17 mouse cellular contexts compared by ENCODE assay signal in genomic region chr2:71801691-71802090, GRCm38 (mm10). TPM values are rescaled to one million over a fixed set of nuclear protein-coding genes. Genes with fewer than 3 reads are reported as not detected.
DNase-seq lines count a peak whose midpoint lies in the region; ATAC-seq and TF ChIP-seq lines count a peak whose summit lies in the region.
"Had no signal": no experiment of that assay in that cellular context is flagged by ENCODE, and none has a peak within 500 bp of the region (broad histone marks: within the 10 kb centered on the region; RNA-seq: fewer than 3 reads in every experiment).

No protein-coding gene starts in this region.

- TF ChIP-seq CTCF in thymus, adult 2 months (IDR thresholded peaks at IDR 0.05; ENCODE audit: borderline replicate concordance, control insufficient read depth, extremely low read depth, insufficient read depth, low read length, poor library complexity) = no peak
- TF ChIP-seq CTCF in cerebellum, adult 2 months (IDR thresholded peaks at IDR 0.05; ENCODE audit: borderline replicate concordance, insufficient read depth, low read depth, low read length) = no peak

- peaks cover 67% of the 10 kb centered on the region for H3K4me1 ChIP-seq in heart, embryonic 13.5 days
- peaks cover 16% of the 10 kb centered on the region for H3K4me1 ChIP-seq in thymus, adult 2 months (replicated peaks; ENCODE audit: control insufficient read depth, insufficient read depth, low read length)
- H3K4me1 ChIP-seq in cerebellum, adult 2 months (ENCODE audit: control insufficient read depth, insufficient read depth, low read length) = no peaks in the 10 kb centered on the region
- H3K4me1 ChIP-seq: forebrain, embryonic 15.5 days had no signal

- no peaks in the 10 kb centered on the region for H3K36me3 ChIP-seq in heart, embryonic 13.5 days
- no peaks in the 10 kb centered on the region for H3K36me3 ChIP-seq in thymus, adult 2 months (ENCODE audit: control insufficient read depth, insufficient read depth, low read length)
- H3K36me3 ChIP-seq: embryonic facial prominence, embryonic 13.5 days; forebrain, embryonic 15.5 days; G1E; limb, embryonic 15.5 days had no signal

- H3K27me3 ChIP-seq in heart, embryonic 13.5 days (replicated peaks) = no peaks in the 10 kb centered on the region
- H3K27me3 ChIP-seq in thymus, adult 2 months (ENCODE audit: control insufficient read depth, insufficient read depth, low read length) = no peaks in the 10 kb centered on the region
- no peaks in the 10 kb centered on the region for H3K27me3 ChIP-seq in cerebellum, adult 2 months (ENCODE audit: control insufficient read depth, insufficient read depth, low read length)
- H3K27me3 ChIP-seq: embryonic facial prominence, embryonic 13.5 days; forebrain, embryonic 15.5 days; limb, embryonic 15.5 days had no signal

- H3K27ac ChIP-seq in heart, embryonic 13.5 days (replicated peaks) = no peak overlapping the region
- peak overlapping the region; percentile 23; the same call in 1 of the 2 replicates for H3K27ac ChIP-seq in thymus, adult 2 months (ENCODE audit: control insufficient read depth, insufficient read depth, low read length)
- H3K27ac ChIP-seq in cerebellum, adult 2 months (ENCODE audit: insufficient read depth, low read length) = no peak overlapping the region
- H3K27ac ChIP-seq: embryonic facial prominence, embryonic 13.5 days; forebrain, embryonic 15.5 days; limb, embryonic 15.5 days had no signal

- WGBS in heart, embryonic 13.5 days = 59% methylated on average over 7 of the region's 7 CpGs
- 91% methylated on average over 7 of the region's 7 CpGs for WGBS in thymus, adult 2 months
- 64% methylated on average over 7 of the region's 7 CpGs for WGBS in cerebellum, adult 2 months

- no peak for ATAC-seq in heart, embryonic 13.5 days (ENCODE audit: extremely low read depth, insufficient number of reproducible peaks, low FRiP score, low TSS enrichment)
- ATAC-seq: forebrain, embryonic 15.5 days; hindbrain, embryonic 16.5 days; lung, postnatal 0 days had no signal

- H3K9ac ChIP-seq in heart, embryonic 13.5 days = peak overlapping the region; percentile 40; the same call in 1 of the 2 replicates
- H3K9ac ChIP-seq: embryonic facial prominence, embryonic 13.5 days; forebrain, embryonic 15.5 days; limb, embryonic 15.5 days had no signal

- H3K9me3 ChIP-seq in heart, embryonic 13.5 days = no peaks in the 10 kb centered on the region
- H3K9me3 ChIP-seq: embryonic facial prominence, embryonic 13.5 days; forebrain, embryonic 15.5 days; G1E; limb, embryonic 15.5 days had no signal

- no peak overlapping the region for H3K4me2 ChIP-seq in heart, embryonic 13.5 days
- H3K4me2 ChIP-seq: embryonic facial prominence, embryonic 13.5 days; forebrain, embryonic 15.5 days; limb, embryonic 15.5 days had no signal

- no peak overlapping the region for H3K4me3 ChIP-seq in heart, embryonic 13.5 days
- H3K4me3 ChIP-seq in thymus, adult 2 months (ENCODE audit: control insufficient read depth, insufficient read depth, low read length) = no peak overlapping the region
- no peak overlapping the region for H3K4me3 ChIP-seq in cerebellum, adult 2 months (replicated peaks; ENCODE audit: insufficient read depth, low read depth, low read length)
- H3K4me3 ChIP-seq: embryonic facial prominence, embryonic 13.5 days; forebrain, embryonic 15.5 days; limb, embryonic 15.5 days had no signal

- no peak for DNase-seq in heart, postnatal 4 days
- DNase-seq in thymus, adult 2 months = no peak
- no peak for DNase-seq in thymus, postnatal 10 days (ENCODE audit: low spot score in 2 of 2)
- DNase-seq in adrenal gland, postnatal 14 days = peak; percentile 57
- DNase-seq in yolk sac, embryonic 10.5 days (ENCODE audit: low spot score) = peak; percentile 75
- no peak for DNase-seq in right cerebral cortex, adult 2 months (ENCODE audit: low spot score in 2 of 2)
- no peak for DNase-seq in cerebellum, adult 2 months
- DNase-seq: cerebellum, adult 9-10 months; layer of hippocampus, postnatal 36 days; right cerebral cortex, postnatal 4 days had no signal

- no peak for TF ChIP-seq POLR2A in thymus, adult 2 months (IDR thresholded peaks at IDR 0.05; ENCODE audit: control insufficient read depth, extremely low read depth, insufficient read depth, low read length, poor library complexity)
- no peak for TF ChIP-seq POLR2A in cerebellum, adult 2 months (IDR thresholded peaks at IDR 0.05; ENCODE audit: borderline replicate concordance, insufficient read depth, low read length)

RNA-seq across cellular contexts. Expression of gene Itga6, which starts 56.3 kb away (rescaled TPM):
- 65.2 and 65.8 TPM in 2 replicates for polyA plus RNA-seq in heart, embryonic 13.5 days (2015; fragmentation: Nextera tagmentation; extraction: Ambion mirVana)
- 100 to 1,000 TPM; 104 to 114 TPM for total RNA-seq in heart, postnatal 4 days (2021)
- 38.2 and 38.8 TPM in 2 replicates for polyA plus RNA-seq in thymus, adult 2 months (2012; rRNA removed)
- 172 and 173 TPM in 2 replicates for total RNA-seq in adrenal gland, postnatal 14 days (2021)
- 23.6 and 26.0 TPM in 2 replicates for polyA plus RNA-seq in cerebellum, adult 2 months (2012; rRNA removed)

Comparison
In these comparisons a context has a peak if more than half of its experiments do, and no peak if none do; other contexts are left out.
1. DNase-seq: peak in adrenal gland, postnatal 14 days (single experiment) and yolk sac, embryonic 10.5 days (single experiment); none in heart, postnatal 4 days (single experiment), thymus, adult 2 months (single experiment), thymus, postnatal 10 days (0 of 2), right cerebral cortex, adult 2 months (0 of 2) and cerebellum, adult 2 months (0 of 2).